Mouse (Mus musculus) adrenal gland, postnatal 25 days (tissue): Measurements from ENCODE around the gene Txndc17. TPM values are rescaled to one million over a fixed set of nuclear protein-coding genes. Genes with fewer than 3 reads are reported as not detected.
"Not testable (repeated sequence)": the region's sequence is repeated elsewhere in the genome, so short reads cannot be mapped to it uniquely, and the experiment has no call there.

Experiments used
- DNase-seq: peaks from one replicate; pipeline ENCODE4 v3.0.0; 2021; ENCODE audit warnings: mixed read lengths
- long read RNA-seq: library from polyadenylated mRNA; stranded (forward); transcript quantifications from one replicate; pipeline ENCODE4 v2.0.0, GENCODE M21; 2021
- total RNA-seq: library from RNA; stranded (reverse); gene quantifications from 2 replicates; pipeline ENCODE4 v1.2.3, GENCODE M21; 2021

Txndc17 gene
- total RNA-seq, result 70.6 and 78.6 TPM in 2 replicates
- long read RNA-seq, transcript Txndc17-201 (4 exons, 981 nt), result major isoform, 51 of 58 reads
- long read RNA-seq, partial matches to known transcripts, result 2 of 58 reads
- long read RNA-seq, other reads (novel, unspliced or antisense), result 5 of 58 reads

DNA sequence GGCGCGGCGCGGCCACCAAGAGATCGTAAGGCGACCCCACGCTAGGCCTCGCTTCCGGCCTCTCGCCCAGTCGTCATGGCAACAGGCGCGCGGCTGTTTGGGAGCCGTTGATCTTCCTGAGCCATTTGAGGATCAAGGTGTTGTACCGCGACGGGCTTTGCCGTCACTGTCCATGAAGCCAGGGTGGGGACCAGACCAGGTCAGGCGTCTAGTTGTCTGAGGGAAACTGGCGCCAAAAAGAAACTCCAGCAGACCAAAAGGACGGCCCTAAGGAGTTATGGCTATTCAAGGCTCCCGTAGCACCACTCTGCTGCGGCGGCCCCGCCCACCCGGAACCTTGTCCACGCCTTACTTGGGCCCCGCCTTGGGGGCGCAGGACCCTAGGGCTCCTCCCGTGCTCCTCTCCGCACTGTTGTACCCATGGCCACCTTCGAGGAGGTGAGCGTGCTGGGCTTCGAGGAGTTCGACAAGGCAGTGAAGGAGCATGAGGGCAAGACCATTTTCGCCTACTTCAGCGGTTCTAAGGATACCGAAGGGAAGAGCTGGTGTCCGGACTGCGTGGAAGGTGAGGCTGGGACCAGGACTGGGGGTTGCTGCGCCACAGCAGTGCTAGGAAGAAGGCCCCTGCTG is at the start of gene Txndc17, which contains the start of gene 4933427D14Rik:
Txndc17 (plus strand) TSS at position 344 of the 630 bp plus-strand sequence.
4933427D14Rik (minus strand) TSS at position 256 of the 630 bp plus-strand sequence.
- peak; percentile 87 for DNase-seq

DNA sequence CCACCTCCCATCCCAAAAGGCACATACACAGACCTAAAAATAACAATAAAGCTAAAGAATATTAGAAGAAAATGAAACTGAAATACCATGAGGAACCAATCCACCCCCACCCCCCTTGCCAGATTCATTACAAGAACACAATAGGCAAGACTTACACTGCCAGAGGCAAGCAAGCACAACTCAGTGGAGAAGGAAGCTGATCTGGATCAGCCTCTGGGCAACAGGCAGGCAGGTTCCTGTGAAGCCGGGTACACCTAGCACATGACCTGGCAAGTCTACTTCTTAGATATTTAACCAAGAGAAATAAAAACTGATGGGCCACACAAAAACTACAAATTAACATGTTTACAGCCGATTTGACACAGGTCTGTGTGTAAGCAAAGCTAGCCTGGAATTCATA is 44.1 kb upstream of the Txndc17 start:
- DNase-seq, result no peak

DNA sequence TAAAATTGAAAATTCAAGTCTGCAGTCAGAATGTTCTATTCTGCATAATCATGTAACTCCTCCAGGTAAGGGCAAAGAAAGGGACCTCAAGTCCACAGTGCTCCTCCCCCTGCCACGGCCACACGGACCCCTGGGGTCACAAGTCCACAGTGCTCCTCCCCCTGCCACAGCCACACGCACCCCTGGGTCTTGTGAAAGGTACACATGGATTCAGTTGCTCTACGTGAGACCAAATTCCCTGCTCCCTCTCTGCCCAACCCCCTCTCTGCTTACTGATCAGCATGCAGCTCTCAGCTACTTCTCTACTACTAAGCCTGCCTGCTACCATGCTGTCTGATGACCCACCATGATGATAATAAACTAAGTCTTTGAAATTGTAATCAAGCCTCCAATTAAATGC is 37.5 kb upstream of the Txndc17 start:
- DNase-seq, result no peak

GRCm38 (mm10) chr11:72171906-72172305 is 35.4 kb upstream of the Txndc17 start:
- not testable (repeated sequence) for DNase-seq

DNA sequence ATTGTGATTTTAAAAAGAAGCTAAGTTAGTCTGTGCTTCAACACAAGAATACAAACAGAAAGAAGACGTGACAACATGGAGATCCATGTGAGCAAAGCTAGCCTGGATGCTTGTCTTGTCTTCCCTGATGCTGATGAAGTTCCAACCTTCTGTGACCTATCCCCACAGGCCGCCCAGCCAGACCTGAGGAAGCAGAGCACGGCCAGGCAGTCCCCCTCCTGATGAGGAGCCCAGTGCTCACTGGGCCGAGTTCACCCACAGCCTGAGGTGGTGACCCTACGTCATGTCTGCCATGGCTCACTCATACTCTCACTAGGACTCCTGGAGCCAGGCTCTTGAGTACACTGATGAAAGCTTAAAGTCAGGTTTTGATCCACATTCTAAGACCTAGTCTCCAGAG is 33.8 kb upstream of the Txndc17 start:
- DNase-seq, result no peak

- no peak for DNase-seq
Observed at GRCm38 (mm10) chr11:72174721-72175120, 32.6 kb upstream of the Txndc17 start.

DNA sequence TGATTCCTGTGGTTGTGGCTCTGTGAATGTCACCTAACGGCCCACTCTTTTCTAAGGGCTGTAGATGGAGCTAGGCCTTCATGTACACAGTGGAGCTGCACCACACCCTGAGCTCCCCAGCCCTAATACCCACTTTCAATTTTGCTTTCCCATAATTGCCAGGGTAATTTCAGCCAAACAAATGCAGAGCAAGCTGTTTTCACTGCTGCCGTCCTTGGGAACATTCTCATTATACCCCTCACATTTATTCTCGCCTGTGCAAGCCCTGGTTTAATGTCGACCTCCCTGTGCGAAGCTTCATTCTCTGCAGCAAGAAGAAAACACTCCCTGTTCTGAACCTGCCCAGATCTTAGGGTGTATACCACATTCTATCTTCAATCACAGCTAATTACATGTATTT is 31.4 kb upstream of the Txndc17 start:
- no peak for DNase-seq

DNA sequence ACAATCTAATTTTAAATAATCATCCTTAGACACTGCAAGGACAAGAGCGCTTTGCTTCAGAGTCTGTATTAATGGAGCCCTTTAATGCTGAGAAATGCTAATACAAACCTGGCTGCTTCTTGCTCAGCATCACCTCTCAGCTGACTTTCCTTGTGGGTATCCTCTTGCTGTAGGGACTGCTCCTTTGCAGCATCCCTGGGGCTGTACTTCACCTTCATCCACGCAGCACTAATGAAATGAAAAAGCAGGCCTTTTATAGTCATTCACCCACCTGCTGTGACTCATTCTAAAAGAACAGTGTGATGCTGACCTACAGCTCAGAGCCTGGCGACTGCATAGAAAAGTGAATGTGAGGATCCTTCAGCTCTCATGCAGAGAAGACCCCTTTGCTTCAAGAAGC is 30.8 kb upstream of the Txndc17 start:
- no peak for DNase-seq

- DNase-seq, result no peak
Observed at GRCm38 (mm10) chr11:72180556-72180955, 26.8 kb upstream of the Txndc17 start.

DNA sequence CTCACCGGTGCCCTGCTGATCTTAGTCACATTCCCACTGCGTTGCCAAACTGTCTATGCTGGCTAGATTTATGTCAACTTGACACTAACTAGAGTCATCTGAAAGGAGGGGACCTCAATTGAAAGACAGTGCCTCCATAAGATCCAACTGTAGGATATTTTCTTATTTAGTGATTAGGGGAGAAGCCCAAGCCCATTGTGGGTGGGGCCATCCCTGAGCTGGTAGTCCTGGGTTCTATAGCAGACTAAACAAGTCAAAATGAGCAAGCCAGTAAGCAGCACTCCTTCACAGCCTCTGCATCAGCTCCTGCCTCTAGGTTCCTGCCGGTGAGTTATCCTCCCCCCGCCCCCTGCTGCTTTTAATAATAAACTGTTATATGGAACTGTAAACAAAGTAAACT is 26.2 kb upstream of the Txndc17 start:
- no peak for DNase-seq

DNA sequence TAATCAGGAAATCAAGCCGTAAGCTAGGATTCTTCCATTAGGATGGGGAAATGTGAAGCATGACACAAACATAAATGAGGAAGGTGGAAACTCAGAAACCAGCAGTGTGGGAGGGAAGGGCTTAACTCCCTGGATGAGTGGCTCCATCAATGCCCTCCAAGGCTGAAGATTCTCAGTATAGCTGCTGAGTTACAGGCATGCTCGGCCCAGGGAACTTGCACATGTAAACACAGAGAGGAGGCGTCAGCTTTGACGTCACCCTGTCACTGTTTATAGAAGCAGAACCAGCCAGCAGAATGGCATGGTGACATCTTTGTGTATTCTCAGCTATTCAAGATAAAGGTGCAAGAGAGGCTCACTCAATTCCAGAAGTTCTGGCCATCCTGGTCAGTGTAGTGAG is 23.1 kb upstream of the Txndc17 start:
- no peak for DNase-seq

GRCm38 (mm10) chr11:72190857-72191256 is 16.5 kb upstream of the Txndc17 start:
- no peak for DNase-seq

GRCm38 (mm10) chr11:72194259-72194658 is 13.1 kb upstream of the Txndc17 start:
- DNase-seq, result no peak

- DNase-seq, result no peak
Observed at GRCm38 (mm10) chr11:72196506-72196905, 10.8 kb upstream of the Txndc17 start.

GRCm38 (mm10) chr11:72203440-72203839 is 3.9 kb upstream of the Txndc17 start:
- no peak for DNase-seq

GRCm38 (mm10) chr11:72205256-72205655 is 2.1 kb upstream of the Txndc17 start:
- no peak for DNase-seq

GRCm38 (mm10) chr11:72206341-72207203 is 775 bp upstream of the Txndc17 start, which contains the start of gene Gm43951:
Gene Gm43951, minus strand, starts transcription at chr11:72206840.
- peak; percentile 27 for DNase-seq

DNA sequence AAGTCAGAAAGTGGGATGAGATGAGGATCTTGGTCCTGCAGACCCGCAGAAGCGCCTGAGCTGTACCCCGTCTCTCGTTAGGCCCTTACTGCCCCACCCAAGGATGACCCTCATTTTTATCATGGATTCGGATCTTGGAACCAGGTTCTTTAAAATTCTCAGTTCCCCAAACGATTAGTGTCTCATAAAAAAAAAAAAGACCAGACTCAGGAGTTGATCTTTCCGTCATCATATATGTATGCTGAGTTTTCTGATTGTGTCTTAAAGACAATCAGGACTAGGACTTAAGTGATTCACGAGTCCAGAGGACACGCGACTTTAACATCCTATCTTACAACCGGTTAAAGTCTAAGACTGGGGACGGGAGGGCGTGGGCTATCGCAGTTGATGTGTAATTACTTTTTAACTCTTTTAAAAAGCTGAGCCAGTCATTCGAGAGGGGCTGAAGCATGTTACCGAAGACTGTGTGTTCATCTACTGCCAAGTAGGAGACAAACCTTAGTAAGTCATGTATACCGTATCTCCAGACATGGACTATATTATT is 559 bp downstream of the Txndc17 start:
- DNase-seq, result no peak

DNA sequence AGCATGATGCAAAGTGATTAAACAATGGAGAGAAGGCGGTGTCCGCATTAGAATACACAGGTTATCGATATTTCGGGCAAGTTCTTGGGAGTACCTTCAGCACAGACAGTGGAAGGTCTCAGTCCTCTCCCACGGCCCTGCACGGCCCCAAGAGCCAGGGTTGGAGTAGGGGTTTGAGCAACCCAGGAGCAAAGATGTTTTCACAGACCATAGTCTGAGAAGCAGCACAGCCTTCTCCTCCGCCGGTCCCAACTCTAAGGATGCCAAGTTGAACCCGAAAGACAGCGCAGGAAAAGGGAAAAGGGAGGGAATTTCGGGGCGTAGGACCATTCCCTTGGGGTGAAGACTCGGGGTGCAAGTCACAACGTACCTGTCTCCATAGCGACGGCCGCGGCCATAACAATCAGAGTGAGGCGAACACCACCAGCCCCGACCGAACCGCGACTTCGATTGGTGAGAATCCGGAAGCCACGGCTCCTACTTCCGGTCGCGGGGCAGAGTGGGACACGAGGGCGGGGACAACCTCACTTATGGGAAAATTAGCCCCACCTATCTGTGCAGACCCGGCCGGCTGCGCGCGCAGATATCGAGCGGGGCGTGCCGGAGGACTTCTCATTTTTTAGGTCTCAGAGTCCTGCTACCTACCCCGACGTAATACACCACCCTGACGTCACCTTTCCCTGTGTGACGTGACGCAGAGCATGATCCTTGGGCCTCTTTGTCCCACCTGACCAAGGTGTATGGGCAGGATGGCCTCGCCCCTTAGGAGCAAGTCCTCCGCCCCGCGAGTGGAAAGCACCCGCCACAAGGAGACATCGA is 7.5 kb downstream of the Txndc17 start:
- DNase-seq, result peak; percentile 96

DNA sequence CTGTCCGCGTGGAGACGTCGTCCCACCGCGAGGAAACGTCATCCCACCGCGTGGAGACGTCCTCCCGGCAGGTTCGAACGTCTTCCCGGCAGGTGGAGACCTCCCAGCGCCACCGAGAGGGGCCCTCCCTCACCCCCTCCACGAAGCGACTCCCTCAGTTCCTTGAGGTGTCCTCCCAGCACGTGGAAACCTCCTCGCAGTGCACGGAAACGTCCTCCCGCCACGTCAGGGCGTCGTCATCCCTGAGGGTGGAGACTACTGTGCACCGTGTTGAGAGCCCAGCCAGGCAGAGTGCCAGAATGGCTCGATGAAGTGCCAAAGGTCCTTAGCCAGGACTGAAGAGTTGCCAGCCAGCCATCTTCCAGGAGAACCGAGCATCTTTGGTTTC is 8.1 kb downstream of the Txndc17 start, which contains the start of gene Med31:
Med31 (minus strand) TSS at position 183 of the 388 bp plus-strand sequence.
- peak; percentile 83 for DNase-seq

- DNase-seq, result no peak
Observed at GRCm38 (mm10) chr11:72217116-72217515, 9.8 kb downstream of the Txndc17 start.

- DNase-seq, result peak; percentile 71
Observed at GRCm38 (mm10) chr11:72221278-72221677, 13.9 kb downstream of the Txndc17 start.
